Mouse (Mus musculus): ENCODE results near the gene Stk32b.
A peak's percentile ranks its signal among the peaks of the same experiment; 100 is the strongest.

Stk32b gene

GRCm38 (mm10) chr5:37664962-37665361 is 52.0 kb downstream of the Stk32b start:
- no peak for DNase-seq (ENCODE audit: low read depth, low spot score)

GRCm38 (mm10) chr5:37659177-37659576 is 57.8 kb downstream of the Stk32b start:
- DNase-seq (ENCODE audit: low read depth, low spot score) = no peak

- DNase-seq (ENCODE audit: low read depth, low spot score) = no peak
Observed at GRCm38 (mm10) chr5:37657741-37658140, 59.2 kb downstream of the Stk32b start.

- no peak for DNase-seq (ENCODE audit: low read depth, low spot score)
Observed at GRCm38 (mm10) chr5:37655208-37655607, 61.8 kb downstream of the Stk32b start.

- DNase-seq (ENCODE audit: low read depth, low spot score) = no peak
Observed at GRCm38 (mm10) chr5:37650681-37651211, 66.2 kb downstream of the Stk32b start.

- DNase-seq (ENCODE audit: low read depth, low spot score) = no peak
Observed at GRCm38 (mm10) chr5:37650089-37650601, 66.8 kb downstream of the Stk32b start.

GRCm38 (mm10) chr5:37644082-37644481 is 72.9 kb downstream of the Stk32b start:
- DNase-seq (ENCODE audit: low read depth, low spot score) = no peak

GRCm38 (mm10) chr5:37642486-37642885 is 74.5 kb downstream of the Stk32b start:
- no peak for DNase-seq (ENCODE audit: low read depth, low spot score)

GRCm38 (mm10) chr5:37634791-37635190 is 82.2 kb downstream of the Stk32b start:
- no peak for DNase-seq (ENCODE audit: low read depth, low spot score)

- no peak for DNase-seq (ENCODE audit: low read depth, low spot score)
Observed at GRCm38 (mm10) chr5:37627437-37628163, 89.4 kb downstream of the Stk32b start.

- DNase-seq (ENCODE audit: low read depth, low spot score) = no peak
Observed at GRCm38 (mm10) chr5:37611874-37612273, 105.1 kb downstream of the Stk32b start.

- DNase-seq (ENCODE audit: low read depth, low spot score) = no peak
Observed at GRCm38 (mm10) chr5:37599566-37599965, 117.4 kb downstream of the Stk32b start.

GRCm38 (mm10) chr5:37598271-37598670 is 118.7 kb downstream of the Stk32b start:
- no peak for DNase-seq (ENCODE audit: low read depth, low spot score)

GRCm38 (mm10) chr5:37592411-37592810 is 124.6 kb downstream of the Stk32b start:
- DNase-seq (ENCODE audit: low read depth, low spot score) = no peak

- DNase-seq (ENCODE audit: low read depth, low spot score) = no peak
Observed at GRCm38 (mm10) chr5:37587861-37588260, 129.1 kb downstream of the Stk32b start.

GRCm38 (mm10) chr5:37586071-37586470 is 130.9 kb downstream of the Stk32b start:
- DNase-seq (ENCODE audit: low read depth, low spot score) = no peak

- DNase-seq (ENCODE audit: low read depth, low spot score) = no peak
Observed at GRCm38 (mm10) chr5:37575427-37575826, 141.5 kb downstream of the Stk32b start.

GRCm38 (mm10) chr5:37557274-37557815 is 159.6 kb downstream of the Stk32b start:
- peak; percentile 49 for DNase-seq (ENCODE audit: low read depth, low spot score)

- no peak for DNase-seq (ENCODE audit: low read depth, low spot score)
Observed at GRCm38 (mm10) chr5:37554231-37554630, 162.7 kb downstream of the Stk32b start.

GRCm38 (mm10) chr5:37551649-37552048 is 165.3 kb downstream of the Stk32b start:
- DNase-seq (ENCODE audit: low read depth, low spot score) = no peak

GRCm38 (mm10) chr5:37535726-37536293 is 181.2 kb downstream of the Stk32b start:
- no peak for DNase-seq (ENCODE audit: low read depth, low spot score)

- DNase-seq (ENCODE audit: low read depth, low spot score) = no peak
Observed at GRCm38 (mm10) chr5:37535227-37535626, 181.7 kb downstream of the Stk32b start.

- DNase-seq (ENCODE audit: low read depth, low spot score) = peak; percentile 59
Observed at GRCm38 (mm10) chr5:37525363-37525762, 191.6 kb downstream of the Stk32b start.
